Mouse (Mus musculus): Measurements from ENCODE around the gene Gm9745.
"Not testable (repeated sequence)": the region's sequence is repeated elsewhere in the genome, so short reads cannot be mapped to it uniquely, and the experiment has no call there.

The Gm9745 gene

GRCm38 (mm10) chr13:8905986-8906385, 42.0 kb downstream of the Gm9745 start:
- DNase-seq (ENCODE audit: low spot score in 2 of 2) = not testable (repeated sequence)
